Mouse (Mus musculus): ENCODE data around the gene Mri1. TPM values are rescaled to one million over a fixed set of nuclear protein-coding genes. Genes with fewer than 3 reads are reported as not detected.

The Mri1 gene
- total and polyA plus RNA-seq, 3 experiments = 10.8 to 20.8 (median 12.0) TPM

DNA sequence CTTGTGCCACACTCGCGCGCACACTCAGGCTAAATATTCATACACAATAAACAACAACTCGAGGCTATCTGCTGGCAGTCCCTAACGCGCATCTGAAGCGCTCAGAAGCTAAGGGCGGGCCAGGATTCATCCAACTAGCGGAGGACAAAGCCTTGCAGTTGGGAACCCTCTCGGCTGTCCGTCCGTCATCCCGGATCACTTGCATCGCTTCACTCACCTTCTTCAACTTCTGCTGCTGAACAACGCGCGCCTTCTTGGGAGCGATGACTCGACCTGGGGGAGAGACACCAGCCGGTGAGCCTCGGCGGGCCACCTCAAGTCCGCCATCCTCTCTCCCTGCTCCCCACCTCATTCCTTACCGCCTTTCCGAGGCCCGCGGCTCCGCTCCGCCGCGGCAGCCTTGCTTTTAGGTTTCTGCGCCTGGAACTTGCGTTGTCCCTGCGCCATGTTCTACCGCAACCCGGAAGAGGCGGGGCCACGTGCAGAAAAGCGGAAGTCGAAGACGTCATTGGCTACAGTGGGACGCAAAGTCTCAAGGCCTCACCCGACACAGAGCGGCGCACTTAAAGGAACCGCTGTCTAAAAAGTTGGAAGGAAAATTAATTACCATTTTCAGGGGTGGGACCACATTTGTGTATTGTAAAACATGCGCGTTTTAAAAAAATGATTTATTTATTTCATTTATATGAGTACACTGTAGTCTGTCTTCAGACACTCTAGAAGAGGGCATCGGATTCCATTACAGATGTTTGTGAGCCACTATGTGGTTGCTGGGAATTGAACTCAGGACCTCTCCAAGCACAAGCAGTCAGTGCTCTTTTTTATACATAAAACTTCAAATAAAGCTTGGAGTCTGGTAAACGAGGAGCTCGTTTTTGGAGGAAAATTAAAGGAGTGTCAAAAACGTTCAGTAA, 7.6 kb downstream of the Mri1 start, which contains the start of gene D8Ertd738e:
Gene D8Ertd738e, minus strand, starts transcription at position 463 of the 914 bp plus-strand sequence.
- Histone ChIP-seq H3K27ac (peak within 1 kb of the TSS; percentile 95), H3K9ac (ENCODE audit: low read depth, low read length) (peak within 1 kb of the TSS; percentile 92), H3K36me3 (ENCODE audit: control insufficient read depth, insufficient read depth, low read length) (0 out of 2 replicates have a peak, but pooled peaks cover 2% of the 10 kb centered on the region), H3K4me1 (ENCODE audit: control insufficient read depth, insufficient read depth, low read length) (no peaks in the 10 kb centered on the region; the same call in 1 of the 2 replicates), H3K4me3 (peak within 1 kb of the TSS; percentile 80), H3K27me3 (ENCODE audit: control insufficient read depth, insufficient read depth, low read length) (no peaks in the 10 kb centered on the region), H3K79me2 (replicated peaks; ENCODE audit: control insufficient read depth, insufficient read depth, low read length) (no peaks in the 10 kb centered on the region)
- WGBS = 3% methylated on average over 52 of the region's 52 CpGs
- intact Hi-C loops (cut with DNase I) = loop anchor here (1.0 kb wide), 1 partner anchor 12 kb away; the partner anchor contains the start of gene Zswim4
- peak; percentile 89 to 92 for DNase-seq
- TF ChIP-seq CTCF (IDR thresholded peaks at IDR 0.05) = no peak
- TF ChIP-seq POLR2A (IDR thresholded peaks at IDR 0.05; ENCODE audit: insufficient read depth, low read depth, low read length) = peak; percentile 98
- TF ChIP-seq EP300 (IDR thresholded peaks at IDR 0.05; ENCODE audit: insufficient read depth, low read depth, low read length) = peak; percentile 93

GRCm38 (mm10) chr8:84241821-84242220, 15.3 kb downstream of the Mri1 start:
- Histone ChIP-seq H3K79me2 (replicated peaks; ENCODE audit: control insufficient read depth, insufficient read depth, low read length) (no peaks in the 10 kb centered on the region), H3K4me3 (no peak overlapping the region), H3K36me3 (ENCODE audit: control insufficient read depth, insufficient read depth, low read length) (no peaks in the 10 kb centered on the region), H3K27ac (no peak overlapping the region), H3K27me3 (ENCODE audit: control insufficient read depth, insufficient read depth, low read length) (no peaks in the 10 kb centered on the region), H3K9ac (ENCODE audit: low read depth, low read length) (no peak overlapping the region), H3K4me1 (ENCODE audit: control insufficient read depth, insufficient read depth, low read length) (peaks cover 2% of the 10 kb centered on the region)
- DNase-seq = no peak
- TF ChIP-seq POLR2A (IDR thresholded peaks at IDR 0.05; ENCODE audit: insufficient read depth, low read depth, low read length) (no peak), EP300 (IDR thresholded peaks at IDR 0.05; ENCODE audit: insufficient read depth, low read depth, low read length) (no peak), CTCF (IDR thresholded peaks at IDR 0.05) (no peak)
- WGBS = 27% methylated on average over 2 of the region's 2 CpGs
- intact Hi-C loops (cut with DNase I) = no loop called here

DNA sequence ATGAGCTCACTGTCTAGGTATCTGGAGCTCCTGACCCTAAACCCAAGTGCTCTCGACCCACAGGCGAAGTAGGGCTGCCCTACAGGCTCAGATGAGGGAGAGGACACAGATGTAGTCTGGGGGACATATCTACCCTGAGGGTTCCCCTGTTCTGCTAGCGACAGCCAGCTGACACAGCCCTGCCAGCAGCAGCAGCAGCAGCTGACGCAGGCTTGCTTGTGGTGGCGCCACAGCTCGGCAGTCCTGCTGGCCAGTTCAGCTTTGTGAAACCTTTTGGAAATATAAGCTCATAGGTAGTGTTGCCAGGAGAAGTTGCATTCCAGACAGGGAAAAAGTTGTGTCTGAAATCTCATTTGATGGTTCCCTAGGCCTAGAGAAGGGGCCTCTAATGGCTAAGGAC, 16.0 kb downstream of the Mri1 start:
- peaks cover 2% of the 10 kb centered on the region for H3K4me1 ChIP-seq (ENCODE audit: control insufficient read depth, insufficient read depth, low read length)
- H3K36me3 ChIP-seq (ENCODE audit: control insufficient read depth, insufficient read depth, low read length) = no peaks in the 10 kb centered on the region
- H3K27ac ChIP-seq = no peak overlapping the region
- peaks cover 2% of the 10 kb centered on the region; the same call in 1 of the 2 replicates for H3K79me2 ChIP-seq (replicated peaks; ENCODE audit: control insufficient read depth, insufficient read depth, low read length)
- H3K4me3 ChIP-seq = no peak overlapping the region
- H3K9ac ChIP-seq (ENCODE audit: low read depth, low read length) = no peak overlapping the region
- intact Hi-C loops (cut with DNase I) = no loop called here
- no peak for TF ChIP-seq POLR2A (IDR thresholded peaks at IDR 0.05; ENCODE audit: insufficient read depth, low read depth, low read length)
- no peak for TF ChIP-seq EP300 (IDR thresholded peaks at IDR 0.05; ENCODE audit: insufficient read depth, low read depth, low read length)
- TF ChIP-seq CTCF (IDR thresholded peaks at IDR 0.05) = no peak
- H3K27me3 ChIP-seq (ENCODE audit: control insufficient read depth, insufficient read depth, low read length) = no peaks in the 10 kb centered on the region
- 44% methylated on average over 6 of the region's 6 CpGs for WGBS
- no peak for DNase-seq

DNA sequence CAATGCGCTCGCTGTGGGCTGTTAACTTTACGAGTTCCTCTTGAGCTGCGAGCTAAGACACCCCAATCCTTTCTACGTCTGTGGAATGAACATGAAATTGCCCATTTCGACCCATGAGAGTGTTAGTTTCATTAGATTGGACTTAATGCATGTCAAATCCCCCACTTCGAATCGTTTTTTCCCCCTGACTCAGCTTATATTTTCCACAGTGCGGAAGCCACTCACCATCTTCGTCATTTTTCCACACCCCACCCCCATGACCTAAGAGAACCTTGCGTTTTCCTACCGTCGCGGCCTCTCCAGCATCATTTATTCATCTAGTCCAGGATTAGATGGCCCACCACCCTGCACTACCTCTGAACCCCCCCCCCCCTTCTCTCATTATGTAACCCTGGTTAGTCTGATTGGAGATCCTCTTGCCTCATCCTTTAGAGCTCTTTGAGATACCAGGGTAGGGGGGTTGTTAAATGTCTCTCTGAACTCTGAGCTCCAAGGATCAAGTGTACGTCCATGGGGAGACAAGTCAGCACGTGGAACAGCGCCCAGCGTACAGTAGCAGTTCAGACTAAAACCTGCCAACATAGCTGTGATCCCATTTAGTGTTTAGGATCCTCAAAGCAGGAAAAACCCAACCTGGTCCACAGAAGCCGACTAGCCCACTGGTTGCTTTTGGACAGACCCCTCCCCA, 19.4 kb downstream of the Mri1 start:
- TF ChIP-seq POLR2A (IDR thresholded peaks at IDR 0.05; ENCODE audit: insufficient read depth, low read depth, low read length) (no peak; the same call in 1 of the 2 replicates), CTCF (IDR thresholded peaks at IDR 0.05) (no peak), EP300 (IDR thresholded peaks at IDR 0.05; ENCODE audit: insufficient read depth, low read depth, low read length) (no peak)
- H3K9ac ChIP-seq (ENCODE audit: low read depth, low read length) = peak overlapping the region; percentile 74
- peak overlapping the region; percentile 94 for H3K27ac ChIP-seq
- peaks cover 9% of the 10 kb centered on the region for H3K4me1 ChIP-seq (ENCODE audit: control insufficient read depth, insufficient read depth, low read length)
- no peak for DNase-seq
- no peaks in the 10 kb centered on the region for H3K27me3 ChIP-seq (ENCODE audit: control insufficient read depth, insufficient read depth, low read length)
- H3K79me2 ChIP-seq (replicated peaks; ENCODE audit: control insufficient read depth, insufficient read depth, low read length) = peaks cover 2% of the 10 kb centered on the region; the same call in 1 of the 2 replicates
- WGBS = 12% methylated on average over 19 of the region's 19 CpGs
- intact Hi-C loops (cut with DNase I) = loop anchor here (1.0 to 2.0 kb wide), 2 partner anchors 12 to 19 kb away; partner anchors contain the start of genes D8Ertd738e and Mri1
- peak overlapping the region; percentile 54 for H3K4me3 ChIP-seq
- H3K36me3 ChIP-seq (ENCODE audit: control insufficient read depth, insufficient read depth, low read length) = no peaks in the 10 kb centered on the region

DNA sequence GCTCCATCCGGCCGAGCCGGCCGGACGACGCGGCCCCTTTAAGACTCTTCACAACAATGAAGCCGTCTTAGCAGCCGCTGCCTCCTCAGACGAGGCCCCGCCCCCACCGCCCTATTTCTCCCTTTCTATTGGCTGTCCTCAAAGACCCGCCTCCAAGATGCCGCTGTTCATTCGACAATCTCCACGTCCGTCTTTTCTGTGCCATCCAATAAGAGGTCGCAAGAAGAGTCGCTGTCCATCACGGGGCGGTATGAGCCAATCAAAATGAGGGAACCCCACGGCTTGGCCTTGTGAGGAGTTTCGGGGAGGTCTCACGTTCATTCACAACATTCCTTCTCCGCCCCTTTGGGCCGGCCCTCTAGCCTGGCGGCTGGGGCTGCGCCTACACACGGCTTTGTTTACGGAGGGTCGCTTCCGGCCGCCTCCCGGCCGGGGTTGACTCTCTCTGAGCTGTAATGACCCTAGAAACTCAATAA, 20.1 kb downstream of the Mri1 start, which contains the start of gene Zswim4:
Gene Zswim4, minus strand, starts transcription at position 58 of the 476 bp plus-strand sequence.
- intact Hi-C loops (cut with DNase I) = loop anchor here (1.0 to 2.0 kb wide), 2 partner anchors 12 to 20 kb away; partner anchors contain the start of genes D8Ertd738e and Mri1
- under 1% methylated on average over 35 of the region's 35 CpGs for WGBS
- Histone ChIP-seq H3K27ac (peak within 1 kb of the TSS; percentile 95), H3K36me3 (ENCODE audit: control insufficient read depth, insufficient read depth, low read length) (no peaks in the 10 kb centered on the region), H3K4me3 (peak within 1 kb of the TSS; percentile 88), H3K4me1 (ENCODE audit: control insufficient read depth, insufficient read depth, low read length) (peaks cover 9% of the 10 kb centered on the region), H3K27me3 (ENCODE audit: control insufficient read depth, insufficient read depth, low read length) (no peaks in the 10 kb centered on the region), H3K79me2 (replicated peaks; ENCODE audit: control insufficient read depth, insufficient read depth, low read length) (peaks cover 2% of the 10 kb centered on the region; the same call in 1 of the 2 replicates), H3K9ac (ENCODE audit: low read depth, low read length) (peak within 1 kb of the TSS; percentile 93)
- DNase-seq = peak; percentile 98 to 99
- TF ChIP-seq CTCF (IDR thresholded peaks at IDR 0.05) (peak; percentile 27), EP300 (IDR thresholded peaks at IDR 0.05; ENCODE audit: insufficient read depth, low read depth, low read length) (peak; percentile 23; the same call in 1 of the 2 replicates), POLR2A (IDR thresholded peaks at IDR 0.05; ENCODE audit: insufficient read depth, low read depth, low read length) (peak; percentile 88)
